ENCODE assay signal across 19 mouse cellular contexts in the genomic region with DNA sequence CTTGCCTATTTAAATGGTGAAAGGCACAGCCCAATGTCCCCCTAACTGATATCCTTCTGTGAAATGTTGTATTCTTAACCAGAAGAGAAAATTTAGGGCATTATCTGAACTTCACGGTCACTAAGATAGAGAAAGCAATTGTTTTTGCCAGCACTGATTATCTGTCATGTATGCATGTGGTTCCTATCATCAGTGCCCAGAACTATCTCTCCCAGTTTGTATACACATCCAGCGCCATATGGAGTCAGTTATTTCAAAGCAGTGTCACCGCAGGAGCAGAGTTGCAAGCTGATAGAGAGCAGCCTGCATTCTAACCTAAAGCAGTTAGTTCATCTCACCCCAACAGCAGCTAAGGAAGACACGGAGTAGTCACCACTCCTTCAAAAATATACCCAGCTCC. TPM values are rescaled to one million over a fixed set of nuclear protein-coding genes. Genes with fewer than 3 reads are reported as not detected.
A peak's percentile ranks its signal among the peaks of the same experiment; 100 is the strongest.
DNase-seq lines count a peak whose midpoint lies in the region; ATAC-seq lines count a peak whose summit lies in the region.
"Had no signal": no experiment of that assay in that cellular context is flagged by ENCODE, and none has a peak within 500 bp of the region (broad histone marks: within the 10 kb centered on the region; RNA-seq: fewer than 3 reads in every experiment).

No protein-coding gene starts in this region.

- peak; percentile 69; the same call in 1 of the 2 replicates for ATAC-seq in heart, embryonic 12.5 days (ENCODE audit: insufficient number of reproducible peaks, low FRiP score)
- peak; percentile 81 for ATAC-seq in liver, embryonic 15.5 days (ENCODE audit: insufficient read depth)
- no peak for ATAC-seq in megakaryocyte, adult 5-6 weeks (ENCODE audit: poor library complexity, severe bottlenecking)
- ATAC-seq: activated CD4-positive, CD25-positive, alpha-beta regulatory T cell, adult 4 months; forebrain, embryonic 16.5 days; intestine, postnatal 0 days had no signal

- H3K36me3 ChIP-seq in heart, embryonic 12.5 days: peaks cover 61% of the 10 kb centered on the region
- peaks cover 79% of the 10 kb centered on the region for H3K36me3 ChIP-seq in liver, embryonic 15.5 days (replicated peaks)

- H3K27me3 ChIP-seq in heart, embryonic 12.5 days (replicated peaks): no peaks in the 10 kb centered on the region
- H3K27me3 ChIP-seq in liver, embryonic 15.5 days: no peaks in the 10 kb centered on the region
- H3K27me3 ChIP-seq: hindbrain, embryonic 12.5 days; limb, embryonic 13.5 days had no signal

- intact Hi-C loops in heart, postnatal 36 days (cut with DNase I): no loop called here

- WGBS in heart, embryonic 12.5 days: 31% methylated on average over 4 of the region's 4 CpGs
- WGBS in liver, embryonic 15.5 days (ENCODE audit: insufficient replicate concordance): 13% methylated on average over 4 of the region's 4 CpGs

- H3K27ac ChIP-seq in heart, embryonic 12.5 days (ENCODE audit: poor library complexity, severe bottlenecking): peak overlapping the region; percentile 36; the same call in 1 of the 2 replicates
- H3K27ac ChIP-seq in liver, embryonic 15.5 days (replicated peaks): peak overlapping the region; percentile 70
- H3K27ac ChIP-seq: gastrocnemius, adult 2 months; hindbrain, embryonic 12.5 days; limb, embryonic 13.5 days; midbrain, embryonic 10.5 days had no signal

- no peak overlapping the region for H3K9ac ChIP-seq in heart, embryonic 12.5 days
- H3K9ac ChIP-seq in liver, embryonic 15.5 days: no peak overlapping the region
- H3K9ac ChIP-seq: hindbrain, embryonic 12.5 days; limb, embryonic 13.5 days had no signal

- H3K4me1 ChIP-seq in heart, embryonic 12.5 days (replicated peaks): peaks cover 26% of the 10 kb centered on the region
- H3K4me1 ChIP-seq in liver, embryonic 15.5 days (replicated peaks): peaks cover 53% of the 10 kb centered on the region

- H3K4me2 ChIP-seq in heart, embryonic 12.5 days: no peak overlapping the region
- H3K4me2 ChIP-seq in liver, embryonic 15.5 days: peak overlapping the region; percentile 41
- H3K4me2 ChIP-seq: hindbrain, embryonic 12.5 days; limb, embryonic 13.5 days had no signal

- no peak overlapping the region for H3K4me3 ChIP-seq in heart, embryonic 12.5 days
- H3K4me3 ChIP-seq in liver, embryonic 15.5 days (replicated peaks): no peak overlapping the region
- H3K4me3 ChIP-seq: gastrocnemius, adult 2 months; hindbrain, embryonic 12.5 days; limb, embryonic 13.5 days; midbrain, embryonic 10.5 days had no signal

- DNase-seq in heart, postnatal 36 days: no peak
- peak; percentile 48 for DNase-seq in brain, adult 2 months (ENCODE audit: low read depth, low spot score)
- peak; percentile 27 for DNase-seq in embryo, embryonic 11 days
- no peak for DNase-seq in thymus, postnatal 4 days
- no peak for DNase-seq in right cerebral cortex, postnatal 36 days (ENCODE audit: low spot score in 2 of 2)
- DNase-seq: adrenal gland, postnatal 36 days; gastrocnemius, adult 2 months; kidney, postnatal 4 days; right cerebral cortex, postnatal 25 days; thymus, adult 18-20 months had no signal

- no peaks in the 10 kb centered on the region; the same call in 1 of the 2 replicates for H3K9me3 ChIP-seq in heart, embryonic 12.5 days (replicated peaks)
- no peaks in the 10 kb centered on the region for H3K9me3 ChIP-seq in liver, embryonic 15.5 days (replicated peaks)
- H3K9me3 ChIP-seq: hindbrain, embryonic 12.5 days; limb, embryonic 13.5 days; midbrain, embryonic 10.5 days had no signal

RNA-seq across cellular contexts. Expression of a gene that starts 5.9 kb away (rescaled TPM):
- 54.1 and 59.3 TPM in 2 replicates for polyA plus RNA-seq in heart, embryonic 12.5 days (2016; fragmentation: Nextera tagmentation; extraction: Ambion mirVana)
- 100 to 1,000 TPM; 140 to 163 TPM for total RNA-seq in heart, postnatal 36 days (2021)
- polyA plus RNA-seq in liver, embryonic 15.5 days (2015; fragmentation: Nextera tagmentation; extraction: Ambion mirVana): 154 and 163 TPM in 2 replicates
- 124 and 127 TPM in 2 replicates for total RNA-seq in megakaryocyte, adult 5-6 weeks (2015)
- 187 and 216 TPM in 2 replicates for total RNA-seq in megakaryocyte, adult 5-6 weeks (2017)

RNA-seq across cellular contexts. Expression of a gene that starts 52.1 kb away (rescaled TPM):
- 13.0 and 16.1 TPM in 2 replicates for polyA plus RNA-seq in heart, embryonic 12.5 days (2016; fragmentation: Nextera tagmentation; extraction: Ambion mirVana)
- total RNA-seq in heart, postnatal 36 days (2021): 1 to 10 TPM; 3.9 to 8.1 TPM
- 10.9 and 11.4 TPM in 2 replicates for polyA plus RNA-seq in liver, embryonic 15.5 days (2015; fragmentation: Nextera tagmentation; extraction: Ambion mirVana)
- total RNA-seq in megakaryocyte, adult 5-6 weeks (2015): 11.8 and 13.7 TPM in 2 replicates
- 17.6 and 17.8 TPM in 2 replicates for total RNA-seq in megakaryocyte, adult 5-6 weeks (2017)

Comparison
In these comparisons a context has a peak if more than half of its experiments do, and no peak if none do; other contexts are left out.
1. DNase-seq: peak in brain, adult 2 months (single experiment) and embryo, embryonic 11 days (single experiment); none in heart, postnatal 36 days (0 of 2), thymus, postnatal 4 days (single experiment) and right cerebral cortex, postnatal 36 days (0 of 2).